Mouse (Mus musculus): ENCODE results near the gene Cryba4. TPM values are rescaled to one million over a fixed set of nuclear protein-coding genes. Genes with fewer than 3 reads are reported as not detected.

Cryba4 gene
- polyA plus RNA-seq, 1 experiment, result 1.4 TPM

GRCm38 (mm10) chr5:112256457-112256856 is 4.1 kb upstream of the Cryba4 start:
- Histone ChIP-seq H3K4me1 (ENCODE audit: control insufficient read depth, insufficient read depth, low read length) (peaks cover 4% of the 10 kb centered on the region), H3K4me3 (replicated peaks; ENCODE audit: extremely low read depth, low read depth, low read length) (no peak overlapping the region)
- 74% methylated on average over 9 of the region's 9 CpGs for WGBS
- TF ChIP-seq POLR2A (IDR thresholded peaks at IDR 0.05; ENCODE audit: borderline replicate concordance, extremely low read depth, low read depth, low read length), result no peak
- no peak for TF ChIP-seq CTCF (IDR thresholded peaks at IDR 0.05; ENCODE audit: insufficient read depth, low read length)
- no peak for DNase-seq

- no peak within 1 kb of the TSS for H3K4me3 ChIP-seq (replicated peaks; ENCODE audit: extremely low read depth, low read depth, low read length)
- 29% methylated on average over 3 of the region's 3 CpGs for WGBS
- TF ChIP-seq CTCF (IDR thresholded peaks at IDR 0.05; ENCODE audit: insufficient read depth, low read length), result no peak
- no peak for TF ChIP-seq POLR2A (IDR thresholded peaks at IDR 0.05; ENCODE audit: borderline replicate concordance, extremely low read depth, low read depth, low read length)
- H3K4me1 ChIP-seq (ENCODE audit: control insufficient read depth, insufficient read depth, low read length), result peaks cover 4% of the 10 kb centered on the region
- DNase-seq, result no peak
These were observed 3.1 kb upstream of the Cryba4 start, which contains the start of gene Crybb1 for GRCm38 (mm10) chr5:112255426-112255825. Gene Crybb1, plus strand, starts transcription at chr5:112255815.

GRCm38 (mm10) chr5:112254282-112254806 is 2.0 kb upstream of the Cryba4 start:
- no peak for DNase-seq
- 44% methylated on average over 7 of the region's 7 CpGs for WGBS
- peaks cover 4% of the 10 kb centered on the region for H3K4me1 ChIP-seq (ENCODE audit: control insufficient read depth, insufficient read depth, low read length)
- TF ChIP-seq POLR2A (IDR thresholded peaks at IDR 0.05; ENCODE audit: borderline replicate concordance, extremely low read depth, low read depth, low read length) (no peak), CTCF (IDR thresholded peaks at IDR 0.05; ENCODE audit: insufficient read depth, low read length) (no peak)
- H3K4me3 ChIP-seq (replicated peaks; ENCODE audit: extremely low read depth, low read depth, low read length), result no peak overlapping the region

GRCm38 (mm10) chr5:112253169-112253568 is 851 bp upstream of the Cryba4 start:
- TF ChIP-seq CTCF (IDR thresholded peaks at IDR 0.05; ENCODE audit: insufficient read depth, low read length) (no peak), POLR2A (IDR thresholded peaks at IDR 0.05; ENCODE audit: borderline replicate concordance, extremely low read depth, low read depth, low read length) (no peak)
- 46% methylated on average over 8 of the region's 8 CpGs for WGBS
- no peak for DNase-seq
- Histone ChIP-seq H3K4me3 (replicated peaks; ENCODE audit: extremely low read depth, low read depth, low read length) (no peak overlapping the region), H3K4me1 (ENCODE audit: control insufficient read depth, insufficient read depth, low read length) (peaks cover 4% of the 10 kb centered on the region)

DNA sequence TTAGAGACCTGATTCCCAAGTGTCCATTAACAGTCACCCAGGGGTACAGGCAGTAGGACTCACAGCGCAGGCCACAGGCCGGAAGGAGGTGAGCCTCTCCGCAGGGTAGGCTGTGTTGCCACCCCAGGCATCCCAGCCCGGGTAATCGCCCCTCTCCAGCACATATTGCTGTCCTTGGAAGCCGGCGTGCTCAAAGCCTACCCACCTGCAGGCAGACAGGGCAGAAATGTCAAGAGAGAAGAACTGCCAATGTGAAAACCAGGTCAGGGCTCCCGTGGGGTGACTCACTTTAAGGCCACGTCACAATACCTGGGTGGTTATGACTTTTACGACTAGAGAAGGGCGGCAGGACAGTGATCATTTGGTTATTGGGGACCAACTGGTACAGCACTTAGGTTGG is 3.2 kb downstream of the Cryba4 start:
- 90% methylated on average over 11 of the region's 11 CpGs for WGBS
- DNase-seq, result no peak
- TF ChIP-seq POLR2A (IDR thresholded peaks at IDR 0.05; ENCODE audit: borderline replicate concordance, extremely low read depth, low read depth, low read length) (no peak), CTCF (IDR thresholded peaks at IDR 0.05; ENCODE audit: insufficient read depth, low read length) (no peak)
- peaks cover 4% of the 10 kb centered on the region for H3K4me1 ChIP-seq (ENCODE audit: control insufficient read depth, insufficient read depth, low read length)
- no peak overlapping the region for H3K4me3 ChIP-seq (replicated peaks; ENCODE audit: extremely low read depth, low read depth, low read length)

DNA sequence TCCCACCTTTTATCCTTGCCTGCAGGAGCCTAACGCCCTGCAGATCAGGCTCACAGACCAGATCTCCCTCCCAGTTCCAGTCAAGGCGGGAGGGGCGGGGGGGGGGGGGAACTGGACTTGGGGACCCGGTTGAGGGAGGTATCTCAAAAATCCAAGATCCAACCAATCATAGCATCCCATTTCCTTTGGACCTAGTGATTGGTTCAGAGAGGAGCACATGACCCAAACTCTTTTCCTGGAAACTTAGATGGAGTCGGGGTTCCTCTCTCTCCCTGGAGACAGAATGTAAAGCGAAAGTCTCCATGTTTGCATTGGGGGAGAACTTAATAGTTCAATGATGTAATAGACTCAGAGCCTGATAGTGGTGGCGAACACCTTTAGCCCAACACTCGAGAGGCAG is 4.9 kb downstream of the Cryba4 start:
- TF ChIP-seq CTCF (IDR thresholded peaks at IDR 0.05; ENCODE audit: insufficient read depth, low read length) (no peak), POLR2A (IDR thresholded peaks at IDR 0.05; ENCODE audit: borderline replicate concordance, extremely low read depth, low read depth, low read length) (no peak)
- 55% methylated on average over 8 of the region's 8 CpGs for WGBS
- DNase-seq, result no peak
- H3K4me3 ChIP-seq (replicated peaks; ENCODE audit: extremely low read depth, low read depth, low read length), result no peak overlapping the region
- peaks cover 1% of the 10 kb centered on the region for H3K4me1 ChIP-seq (ENCODE audit: control insufficient read depth, insufficient read depth, low read length)

DNA sequence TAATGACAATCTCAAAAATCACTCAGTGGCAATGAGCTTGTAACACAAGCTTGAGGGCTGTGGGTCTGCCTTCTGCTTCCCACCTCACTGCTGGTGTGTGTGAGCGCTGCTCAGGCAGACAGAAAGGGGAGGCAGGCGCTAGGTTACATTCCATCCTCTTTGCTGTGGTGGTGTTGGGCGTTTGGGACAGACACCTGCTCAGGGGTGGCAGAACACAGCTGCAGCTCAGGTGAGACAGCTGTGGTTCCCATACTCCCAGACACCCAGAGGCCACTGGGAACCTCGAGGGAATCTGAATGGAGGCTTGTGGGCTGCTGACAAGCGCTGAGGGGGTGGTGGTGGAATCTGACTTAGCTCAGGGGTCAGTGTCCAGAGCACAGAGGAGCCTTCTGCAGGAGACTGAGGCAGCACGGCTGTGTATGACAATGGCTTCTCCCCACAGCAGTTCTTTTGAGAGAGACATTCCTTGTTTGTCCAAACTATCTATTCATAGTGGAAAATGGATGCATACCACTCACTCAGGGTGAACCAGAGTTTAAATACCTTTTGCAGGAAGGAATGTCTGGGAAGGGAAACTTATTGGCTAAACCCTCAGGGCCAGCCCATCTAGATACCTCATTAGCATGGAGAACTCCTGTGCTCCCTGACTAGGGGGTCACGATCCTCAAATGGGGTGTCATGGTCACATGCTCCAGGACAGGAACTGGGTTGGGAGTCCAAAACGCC is 7.3 kb downstream of the Cryba4 start:
- WGBS, result 50% methylated on average over 8 of the region's 8 CpGs
- TF ChIP-seq POLR2A (IDR thresholded peaks at IDR 0.05; ENCODE audit: borderline replicate concordance, extremely low read depth, low read depth, low read length) (no peak), CTCF (IDR thresholded peaks at IDR 0.05; ENCODE audit: insufficient read depth, low read length) (no peak)
- no peak overlapping the region for H3K4me3 ChIP-seq (replicated peaks; ENCODE audit: extremely low read depth, low read depth, low read length)

GRCm38 (mm10) chr5:112244275-112244562 is 8.1 kb downstream of the Cryba4 start:
- WGBS, result 61% methylated on average over 1 of the region's 1 CpGs
- no peak for TF ChIP-seq CTCF (IDR thresholded peaks at IDR 0.05; ENCODE audit: insufficient read depth, low read length)
- no peak for TF ChIP-seq POLR2A (IDR thresholded peaks at IDR 0.05; ENCODE audit: borderline replicate concordance, extremely low read depth, low read depth, low read length)
- H3K4me3 ChIP-seq (replicated peaks; ENCODE audit: extremely low read depth, low read depth, low read length), result no peak overlapping the region
- no peak for DNase-seq
- H3K4me1 ChIP-seq (ENCODE audit: control insufficient read depth, insufficient read depth, low read length), result no peaks in the 10 kb centered on the region

More for the DNA sequence above, 7.3 kb downstream of the Cryba4 start:
- H3K4me1 ChIP-seq (ENCODE audit: control insufficient read depth, insufficient read depth, low read length), result no peaks in the 10 kb centered on the region
- no peak for DNase-seq

DNA sequence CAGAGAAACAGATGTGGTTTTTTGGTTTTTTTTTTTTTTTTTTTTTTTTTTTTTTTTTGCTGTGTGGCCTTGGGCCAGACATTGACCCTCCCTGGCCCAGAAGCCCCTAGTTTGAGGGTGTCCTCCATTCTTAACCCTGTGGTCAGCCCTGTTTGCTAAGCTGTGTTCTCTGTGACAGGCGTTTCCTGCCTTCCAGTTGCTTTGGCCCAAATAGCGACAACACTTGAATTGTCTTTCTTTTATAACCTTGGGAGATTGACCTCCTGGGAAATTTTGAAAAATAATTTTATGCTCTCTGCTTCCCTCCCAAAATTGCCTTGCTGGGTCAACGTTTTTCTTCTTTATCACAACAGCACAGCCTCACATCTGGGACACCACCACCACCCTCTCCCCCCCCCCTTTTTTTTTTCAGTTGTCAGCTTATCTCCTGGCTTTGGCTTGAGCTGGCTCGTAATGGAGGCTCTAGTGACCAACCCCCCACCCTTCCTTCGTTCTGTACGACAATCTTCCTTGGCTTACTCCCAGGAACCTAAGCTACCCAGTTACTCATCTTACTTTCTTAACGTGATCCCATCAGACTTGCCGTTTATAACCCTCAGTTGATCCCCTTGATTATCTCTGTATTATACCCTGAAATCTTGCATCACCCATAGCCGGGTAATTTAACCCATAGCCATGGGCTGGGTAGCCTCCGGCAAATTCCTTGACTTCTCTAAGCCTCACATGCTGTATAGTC is 8.6 kb downstream of the Cryba4 start:
- TF ChIP-seq CTCF (IDR thresholded peaks at IDR 0.05; ENCODE audit: insufficient read depth, low read length), result no peak
- TF ChIP-seq POLR2A (IDR thresholded peaks at IDR 0.05; ENCODE audit: borderline replicate concordance, extremely low read depth, low read depth, low read length), result no peak
- H3K4me3 ChIP-seq (replicated peaks; ENCODE audit: extremely low read depth, low read depth, low read length), result no peak overlapping the region
- no peaks in the 10 kb centered on the region for H3K4me1 ChIP-seq (ENCODE audit: control insufficient read depth, insufficient read depth, low read length)
- no peak for DNase-seq
- 61% methylated on average over 10 of the region's 10 CpGs for WGBS

Measured in lung, adult 2 months (tissue).